Mouse (Mus musculus): ENCODE data around the gene Ms4a6d. TPM values are rescaled to one million over a fixed set of nuclear protein-coding genes. Genes with fewer than 3 reads are reported as not detected.

The Ms4a6d gene
- polyA plus RNA-seq, 1 experiment from 2014 or later: 5.0 TPM

DNA sequence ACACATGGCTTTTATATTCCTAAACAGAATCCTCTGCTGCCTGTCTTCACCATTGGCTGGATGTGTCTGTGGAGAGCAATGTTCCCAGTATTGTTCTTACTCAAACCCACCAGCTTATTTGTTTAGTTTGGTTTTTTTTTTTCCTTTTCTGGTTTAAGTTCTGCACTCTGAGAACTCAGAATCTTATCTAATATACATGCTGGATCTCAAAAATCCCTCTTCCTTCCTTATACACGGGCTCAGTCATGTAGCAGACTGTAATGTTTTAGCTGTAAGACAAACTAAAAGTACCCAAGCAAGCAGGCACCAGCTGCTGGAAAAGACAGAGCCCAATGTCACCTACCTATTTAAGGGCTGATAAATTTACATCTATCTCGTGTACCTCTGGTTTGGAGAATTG, 10.2 kb upstream of the Ms4a6d start:
- Histone ChIP-seq H3K27ac (replicated peaks) (no peak overlapping the region), H3K9me3 (ENCODE audit: control insufficient read depth, low read length) (no peaks in the 10 kb centered on the region), H3K4me1 (replicated peaks; ENCODE audit: control insufficient read depth, insufficient read depth) (no peaks in the 10 kb centered on the region), H3K4me2 (replicated peaks; ENCODE audit: low read depth) (no peak overlapping the region), H3K9ac (ENCODE audit: low read length) (no peak overlapping the region), H3K4me3 (ENCODE audit: low read depth, low read length) (no peak overlapping the region), H3K27me3 (ENCODE audit: control insufficient read depth, insufficient read depth, low read length) (no peaks in the 10 kb centered on the region), H3K36me3 (ENCODE audit: control insufficient read depth, insufficient read depth, low read length) (no peaks in the 10 kb centered on the region)
- no peak for TF ChIP-seq CTCF (IDR thresholded peaks at IDR 0.05; ENCODE audit: low read depth)
- TF ChIP-seq EP300 (optimal IDR thresholded peaks at IDR 0.05): no peak
- ATAC-seq (ENCODE audit: low FRiP score, low TSS enrichment) (no peak), DNase-seq (ENCODE audit: low spot score) (no peak)
- WGBS: 52% methylated on average over 2 of the region's 2 CpGs

- no peak overlapping the region for H3K4me2 ChIP-seq (replicated peaks; ENCODE audit: low read depth)
- 44% methylated on average over 8 of the region's 8 CpGs for WGBS
- no peaks in the 10 kb centered on the region for H3K9me3 ChIP-seq (ENCODE audit: control insufficient read depth, low read length)
- H3K4me3 ChIP-seq (ENCODE audit: low read depth, low read length): no peak overlapping the region
- H3K9ac ChIP-seq (ENCODE audit: low read length): no peak overlapping the region
- no peak for DNase-seq (ENCODE audit: low spot score)
- ATAC-seq (ENCODE audit: low FRiP score, low TSS enrichment): no peak
- no peak overlapping the region for H3K27ac ChIP-seq (replicated peaks)
- no peaks in the 10 kb centered on the region for H3K27me3 ChIP-seq (ENCODE audit: control insufficient read depth, insufficient read depth, low read length)
- no peaks in the 10 kb centered on the region for H3K4me1 ChIP-seq (replicated peaks; ENCODE audit: control insufficient read depth, insufficient read depth)
- no peaks in the 10 kb centered on the region for H3K36me3 ChIP-seq (ENCODE audit: control insufficient read depth, insufficient read depth, low read length)
- no peak for TF ChIP-seq CTCF (IDR thresholded peaks at IDR 0.05; ENCODE audit: low read depth)
- no peak for TF ChIP-seq EP300 (optimal IDR thresholded peaks at IDR 0.05)
Observed at GRCm38 (mm10) chr19:11613776-11614443, 9.3 kb upstream of the Ms4a6d start.

GRCm38 (mm10) chr19:11613084-11613483, 8.4 kb upstream of the Ms4a6d start:
- Histone ChIP-seq H3K27me3 (ENCODE audit: control insufficient read depth, insufficient read depth, low read length) (no peaks in the 10 kb centered on the region), H3K9me3 (ENCODE audit: control insufficient read depth, low read length) (no peaks in the 10 kb centered on the region), H3K4me1 (replicated peaks; ENCODE audit: control insufficient read depth, insufficient read depth) (no peaks in the 10 kb centered on the region), H3K9ac (ENCODE audit: low read length) (no peak overlapping the region), H3K4me3 (ENCODE audit: low read depth, low read length) (no peak overlapping the region), H3K36me3 (ENCODE audit: control insufficient read depth, insufficient read depth, low read length) (no peaks in the 10 kb centered on the region), H3K4me2 (replicated peaks; ENCODE audit: low read depth) (no peak overlapping the region), H3K27ac (replicated peaks) (no peak overlapping the region)
- 91% methylated on average over 1 of the region's 1 CpGs for WGBS
- TF ChIP-seq EP300 (optimal IDR thresholded peaks at IDR 0.05) (no peak), CTCF (IDR thresholded peaks at IDR 0.05; ENCODE audit: low read depth) (no peak)
- ATAC-seq (ENCODE audit: low FRiP score, low TSS enrichment) (no peak), DNase-seq (ENCODE audit: low spot score) (no peak)

DNA sequence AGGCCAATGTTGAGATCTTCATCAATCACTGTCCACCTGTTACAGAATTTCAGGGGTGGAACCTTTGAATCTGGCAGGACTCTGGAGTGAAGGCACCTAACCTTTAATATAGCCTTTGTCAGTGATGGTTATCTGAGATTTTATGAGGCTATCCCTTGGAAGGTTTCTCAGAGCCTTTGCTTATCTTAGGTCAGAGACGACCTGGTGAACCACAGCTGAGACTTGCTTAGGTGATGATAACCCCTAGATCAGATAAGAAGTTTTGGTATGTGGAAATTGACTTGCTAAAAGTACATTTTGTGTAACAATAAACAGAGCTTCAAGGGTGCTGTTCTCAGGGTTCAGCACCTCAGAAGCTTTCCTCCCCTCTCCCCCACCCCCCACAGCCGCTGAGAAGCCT, 7.6 kb upstream of the Ms4a6d start:
- Histone ChIP-seq H3K4me2 (replicated peaks; ENCODE audit: low read depth) (no peak overlapping the region), H3K9ac (ENCODE audit: low read length) (no peak overlapping the region), H3K36me3 (ENCODE audit: control insufficient read depth, insufficient read depth, low read length) (no peaks in the 10 kb centered on the region), H3K27me3 (ENCODE audit: control insufficient read depth, insufficient read depth, low read length) (no peaks in the 10 kb centered on the region), H3K27ac (replicated peaks) (no peak overlapping the region), H3K9me3 (ENCODE audit: control insufficient read depth, low read length) (no peaks in the 10 kb centered on the region), H3K4me3 (ENCODE audit: low read depth, low read length) (no peak overlapping the region), H3K4me1 (replicated peaks; ENCODE audit: control insufficient read depth, insufficient read depth) (no peaks in the 10 kb centered on the region)
- ATAC-seq (ENCODE audit: low FRiP score, low TSS enrichment) (no peak), DNase-seq (ENCODE audit: low spot score) (no peak)
- 42% methylated on average over 2 of the region's 2 CpGs for WGBS
- TF ChIP-seq EP300 (optimal IDR thresholded peaks at IDR 0.05) (no peak), CTCF (IDR thresholded peaks at IDR 0.05; ENCODE audit: low read depth) (no peak)

DNA sequence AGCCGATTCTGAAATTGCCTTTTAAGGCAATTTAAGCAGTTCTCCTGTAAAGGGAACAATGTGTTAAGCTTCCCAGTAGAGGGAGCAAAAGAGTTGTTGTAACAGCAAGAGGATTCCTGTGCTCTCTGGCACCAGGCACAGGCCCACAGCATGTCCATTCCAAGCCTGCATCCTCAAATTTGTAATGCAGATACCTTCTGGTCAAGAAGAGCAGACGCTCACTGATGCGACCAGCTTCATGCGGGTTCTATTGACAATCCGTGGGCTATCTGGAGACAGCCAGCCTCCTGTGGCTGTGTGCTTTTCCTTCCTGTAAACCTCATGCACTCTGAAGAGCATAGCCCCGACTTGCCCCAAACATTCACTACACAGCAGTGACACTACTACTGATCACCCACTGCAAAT, 6.9 kb upstream of the Ms4a6d start:
- Histone ChIP-seq H3K4me3 (ENCODE audit: low read depth, low read length) (no peak overlapping the region), H3K27ac (replicated peaks) (peak overlapping the region; percentile 53; the same call in 1 of the 2 replicates), H3K4me2 (replicated peaks; ENCODE audit: low read depth) (no peak overlapping the region), H3K4me1 (replicated peaks; ENCODE audit: control insufficient read depth, insufficient read depth) (no peaks in the 10 kb centered on the region), H3K9me3 (ENCODE audit: control insufficient read depth, low read length) (no peaks in the 10 kb centered on the region), H3K36me3 (ENCODE audit: control insufficient read depth, insufficient read depth, low read length) (no peaks in the 10 kb centered on the region), H3K9ac (ENCODE audit: low read length) (no peak overlapping the region), H3K27me3 (ENCODE audit: control insufficient read depth, insufficient read depth, low read length) (no peaks in the 10 kb centered on the region)
- ATAC-seq (ENCODE audit: low FRiP score, low TSS enrichment) (peak; percentile 69; the same call in 1 of the 2 replicates), DNase-seq (ENCODE audit: low spot score) (peak; percentile 25)
- 11% methylated on average over 6 of the region's 6 CpGs for WGBS
- TF ChIP-seq CTCF (IDR thresholded peaks at IDR 0.05; ENCODE audit: low read depth): peak; percentile 85
- TF ChIP-seq EP300 (optimal IDR thresholded peaks at IDR 0.05): no peak

- H3K9me3 ChIP-seq (ENCODE audit: control insufficient read depth, low read length): no peaks in the 10 kb centered on the region
- no peak overlapping the region for H3K9ac ChIP-seq (ENCODE audit: low read length)
- no peaks in the 10 kb centered on the region for H3K4me1 ChIP-seq (replicated peaks; ENCODE audit: control insufficient read depth, insufficient read depth)
- H3K4me2 ChIP-seq (replicated peaks; ENCODE audit: low read depth): no peak overlapping the region
- no peak overlapping the region for H3K27ac ChIP-seq (replicated peaks)
- 15% methylated on average over 1 of the region's 1 CpGs for WGBS
- no peak overlapping the region for H3K4me3 ChIP-seq (ENCODE audit: low read depth, low read length)
- no peaks in the 10 kb centered on the region for H3K36me3 ChIP-seq (ENCODE audit: control insufficient read depth, insufficient read depth, low read length)
- TF ChIP-seq EP300 (optimal IDR thresholded peaks at IDR 0.05) (no peak), CTCF (IDR thresholded peaks at IDR 0.05; ENCODE audit: low read depth) (peak; percentile 84)
- DNase-seq (ENCODE audit: low spot score): peak; percentile 74
- no peaks in the 10 kb centered on the region for H3K27me3 ChIP-seq (ENCODE audit: control insufficient read depth, insufficient read depth, low read length)
- no peak; the same call in 1 of the 2 replicates for ATAC-seq (ENCODE audit: low FRiP score, low TSS enrichment)
Observed at GRCm38 (mm10) chr19:11608172-11608571, 3.5 kb upstream of the Ms4a6d start.

Measured in stomach, postnatal 0 days (tissue).